Mouse (Mus musculus) olfactory bulb, adult 2 months (tissue): Measurements from ENCODE around the gene Mapkapk5. TPM values are rescaled to one million over a fixed set of nuclear protein-coding genes. Genes with fewer than 3 reads are reported as not detected.

Experiments
- H3K27ac ChIP-seq: fragments of 200-500 bp; 2 replicates; pipeline ENCODE4 v1.5.1; 2012; ENCODE audit warnings: low read depth, low read length; ENCODE audit not compliant: insufficient read depth
- H3K4me1 ChIP-seq: fragments of 200-500 bp; 2 replicates; pipeline ENCODE4 v1.6.1; 2012; ENCODE audit warnings: low read length; ENCODE audit not compliant: control insufficient read depth, insufficient read depth
- H3K4me3 ChIP-seq: fragments of 200-500 bp; 2 replicates; pipeline ENCODE4 v1.5.1; 2012; ENCODE audit warnings: mild to moderate bottlenecking, low read depth, low read length, moderate library complexity; ENCODE audit not compliant: insufficient read depth
- CTCF ChIP-seq: fragments of 200-500 bp; IDR thresholded peaks from 2 replicates; pipeline ENCODE4 v1.5.1; 2012; ENCODE audit warnings: low read depth, mild to moderate bottlenecking, low read length, moderate library complexity; ENCODE audit not compliant: insufficient read depth
- POLR2A ChIP-seq: fragments of 200-500 bp; IDR thresholded peaks from 2 replicates; pipeline ENCODE4 v1.6.1; 2012; ENCODE audit warnings: mild to moderate bottlenecking, low read depth, low read length, moderate library complexity; ENCODE audit not compliant: insufficient read depth
- WGBS: fragments of 180-500 bp; shearing (Covaris S2); methylation state at CpG from one replicate; pipeline ENCODE4 v1.1.7; 2018; 5-methylcytosine and 5-hydroxymethylcytosine counted together
- polyA plus RNA-seq: library from polyadenylated mRNA; stranded (reverse); fragments of >200 nt; gene quantifications from 2 replicates; pipeline ENCODE4 v1.2.4, GENCODE M21; 2012; ENCODE audit warnings: low replicate concordance; ENCODE audit not compliant: missing spikeins, insufficient read depth, insufficient read length

Mapkapk5 gene
- polyA plus RNA-seq, 1 experiment, result 681 TPM

DNA sequence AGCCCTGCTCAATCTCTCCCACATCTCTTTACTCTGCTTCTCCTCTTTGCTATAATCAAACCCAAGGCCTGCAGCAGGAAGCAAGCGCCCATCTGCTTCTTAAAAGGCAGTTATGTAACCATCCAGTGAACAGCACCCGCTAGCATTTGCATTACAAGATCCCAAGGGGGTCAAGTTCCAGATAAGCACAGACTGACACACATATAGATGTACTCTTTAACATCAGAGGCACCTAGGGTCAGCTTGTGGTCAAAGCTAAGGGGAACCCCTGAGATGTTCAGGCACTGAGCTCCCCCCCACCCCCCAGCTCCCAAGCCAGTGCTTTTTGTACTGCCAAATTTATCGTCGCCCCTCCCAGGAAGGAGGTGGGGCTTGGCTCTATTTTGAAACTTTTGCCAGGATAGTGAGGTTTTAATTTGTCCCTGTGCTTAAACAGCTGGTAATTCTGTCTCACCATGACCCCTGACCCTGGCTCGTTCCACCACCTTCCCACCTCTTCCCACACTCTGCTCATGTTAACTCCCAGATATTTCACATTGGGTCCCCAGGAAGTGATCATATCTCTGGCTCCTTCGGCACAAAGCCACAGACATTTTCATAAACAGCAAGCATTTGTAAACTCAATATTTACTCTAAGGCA is 40.8 kb upstream of the Mapkapk5 start:
- TF ChIP-seq CTCF (no peak), POLR2A (no peak)
- Histone ChIP-seq H3K4me3 (no peak overlapping the region), H3K27ac (peak overlapping the region; percentile 45), H3K4me1 (peaks cover 11% of the 10 kb centered on the region; the same call in 1 of the 2 replicates)
- 37% methylated on average over 6 of the region's 6 CpGs for WGBS

DNA sequence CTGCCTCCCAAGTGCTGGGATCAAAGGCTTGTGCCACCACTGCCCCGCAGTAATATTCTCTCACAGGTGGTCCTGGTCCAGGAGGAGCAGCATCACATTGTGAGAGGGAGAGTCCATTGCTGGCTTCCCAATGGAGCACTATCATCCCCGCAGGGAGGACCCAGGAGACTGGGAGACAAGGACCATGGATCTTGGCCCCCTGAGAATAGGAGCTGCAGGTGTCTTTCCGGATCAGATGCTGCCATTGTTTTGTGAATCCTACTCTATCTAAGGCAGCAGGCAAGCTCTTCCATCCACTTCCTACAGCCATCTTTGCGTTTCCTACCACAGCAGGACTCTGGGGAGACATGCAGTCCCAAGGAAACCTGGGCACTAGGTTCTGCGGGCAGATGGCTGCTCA is 40.0 kb upstream of the Mapkapk5 start:
- 87% methylated on average over 5 of the region's 5 CpGs for WGBS
- Histone ChIP-seq H3K4me1 (peaks cover 7% of the 10 kb centered on the region; the same call in 1 of the 2 replicates), H3K27ac (peak overlapping the region; percentile 34; the same call in 1 of the 2 replicates), H3K4me3 (no peak overlapping the region)
- TF ChIP-seq POLR2A (no peak), CTCF (no peak)

GRCm38 (mm10) chr5:121585005-121585404 is 39.3 kb upstream of the Mapkapk5 start:
- 98% methylated on average over 10 of the region's 10 CpGs for WGBS
- Histone ChIP-seq H3K27ac (no peak overlapping the region), H3K4me3 (no peak overlapping the region), H3K4me1 (peaks cover 7% of the 10 kb centered on the region; the same call in 1 of the 2 replicates)
- no peak for TF ChIP-seq POLR2A
- TF ChIP-seq CTCF, result no peak

- Histone ChIP-seq H3K27ac (peak overlapping the region; percentile 76; the same call in 1 of the 2 replicates), H3K4me1 (peaks cover 7% of the 10 kb centered on the region; the same call in 1 of the 2 replicates), H3K4me3 (no peak overlapping the region)
- 59% methylated on average over 12 of the region's 12 CpGs for WGBS
- TF ChIP-seq CTCF (peak; percentile 26; the same call in 1 of the 2 replicates), POLR2A (no peak)
Measured at GRCm38 (mm10) chr5:121583765-121584501, 38.2 kb upstream of the Mapkapk5 start.

DNA sequence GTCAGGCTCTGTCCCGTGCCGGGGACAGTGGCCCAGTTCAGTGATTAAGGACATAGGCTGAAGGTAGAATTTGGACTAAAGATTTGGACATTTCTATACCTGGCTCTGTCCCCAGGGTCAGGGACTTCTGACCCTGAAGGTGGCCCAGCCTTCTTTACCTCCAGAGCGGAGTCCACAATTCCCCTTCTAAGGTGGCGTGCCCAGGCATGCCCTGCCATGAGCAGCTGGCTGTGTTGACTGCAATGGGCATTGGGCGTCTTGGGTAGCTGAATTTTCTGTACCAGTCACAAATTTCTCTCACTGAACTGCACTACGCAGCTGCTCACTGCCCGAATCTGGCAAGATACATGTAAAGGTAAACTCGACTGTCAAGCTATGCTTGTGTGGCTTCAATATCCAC is 36.2 kb upstream of the Mapkapk5 start:
- H3K4me1 ChIP-seq, result peaks cover 7% of the 10 kb centered on the region; the same call in 1 of the 2 replicates
- TF ChIP-seq CTCF (no peak), POLR2A (no peak)
- no peak overlapping the region for H3K27ac ChIP-seq
- 97% methylated on average over 8 of the region's 8 CpGs for WGBS
- H3K4me3 ChIP-seq, result no peak overlapping the region

DNA sequence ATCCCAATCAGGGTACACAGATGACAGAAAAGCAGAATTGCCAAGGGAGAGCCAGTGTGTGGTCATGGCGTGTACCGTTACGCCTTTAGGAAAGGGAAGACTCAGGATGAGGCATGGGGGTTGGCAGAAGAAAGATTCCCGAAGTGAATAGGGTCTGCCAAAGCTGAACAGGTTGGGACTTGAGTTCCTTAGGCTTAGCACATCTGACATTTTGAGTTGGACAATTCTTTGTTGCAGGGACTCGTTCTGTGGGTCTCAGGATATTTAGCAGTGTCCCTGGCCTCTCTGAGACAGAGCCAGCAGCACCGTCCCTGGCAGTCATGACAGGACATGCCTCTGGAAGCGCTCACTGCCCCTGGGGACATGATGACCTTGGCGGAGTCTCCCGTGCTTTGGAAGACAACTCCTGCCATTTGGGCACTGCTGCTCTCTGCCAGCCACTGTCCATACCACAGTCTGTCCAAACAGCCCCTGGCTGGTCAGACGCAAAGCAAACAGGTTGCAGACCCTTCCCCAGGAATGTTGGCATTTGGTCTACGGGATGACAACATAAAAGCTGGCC is 31.3 kb upstream of the Mapkapk5 start:
- H3K4me1 ChIP-seq, result no peaks in the 10 kb centered on the region
- WGBS, result 90% methylated on average over 11 of the region's 11 CpGs
- TF ChIP-seq CTCF (no peak), POLR2A (no peak)
- H3K4me3 ChIP-seq, result no peak overlapping the region
- no peak overlapping the region for H3K27ac ChIP-seq

- TF ChIP-seq POLR2A (no peak), CTCF (no peak)
- Histone ChIP-seq H3K27ac (no peak overlapping the region), H3K4me3 (no peak overlapping the region), H3K4me1 (no peaks in the 10 kb centered on the region)
- 96% methylated on average over 11 of the region's 11 CpGs for WGBS
Measured at GRCm38 (mm10) chr5:121575867-121576266, 30.2 kb upstream of the Mapkapk5 start.

DNA sequence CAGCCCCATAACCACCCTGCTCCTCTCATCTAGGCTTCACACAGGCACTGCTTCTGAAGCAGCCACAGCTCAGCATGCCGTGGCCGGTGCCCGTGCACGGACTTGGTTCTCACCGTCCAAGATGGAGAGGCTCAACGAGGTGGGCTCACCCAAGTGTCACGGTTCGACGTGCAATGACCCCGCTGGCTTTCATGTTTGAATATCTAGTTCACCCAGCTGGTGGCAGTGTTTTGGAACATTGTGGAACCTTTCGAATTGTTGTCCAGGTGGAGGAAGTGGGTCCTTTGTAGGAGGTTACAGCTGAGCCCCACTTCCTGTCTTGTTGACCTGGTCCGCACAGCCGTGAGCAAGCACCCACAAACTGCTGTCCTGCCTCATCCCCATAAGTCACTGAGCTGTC is 28.4 kb upstream of the Mapkapk5 start:
- WGBS, result 91% methylated on average over 13 of the region's 13 CpGs
- Histone ChIP-seq H3K27ac (no peak overlapping the region), H3K4me1 (no peaks in the 10 kb centered on the region), H3K4me3 (no peak overlapping the region)
- TF ChIP-seq CTCF, result no peak
- no peak for TF ChIP-seq POLR2A

GRCm38 (mm10) chr5:121570787-121571186 is 25.1 kb upstream of the Mapkapk5 start:
- no peak overlapping the region for H3K27ac ChIP-seq
- 56% methylated on average over 1 of the region's 1 CpGs for WGBS
- no peak overlapping the region for H3K4me3 ChIP-seq
- no peak for TF ChIP-seq CTCF
- no peak for TF ChIP-seq POLR2A
- H3K4me1 ChIP-seq, result no peaks in the 10 kb centered on the region
